Mouse (Mus musculus) T-helper 2 cell (primary cell): ENCODE results near the gene Gm10300.

Source experiments
- in situ Hi-C: fragments of 300-600 bp; cut with MboI, MseI; formaldehyde crosslinking; loops from one replicate; pipeline ENCODE4 v1.15.1; 2025; ENCODE audit warnings: high pct_unique_total_duplicates

Gm10300 gene

DNA sequence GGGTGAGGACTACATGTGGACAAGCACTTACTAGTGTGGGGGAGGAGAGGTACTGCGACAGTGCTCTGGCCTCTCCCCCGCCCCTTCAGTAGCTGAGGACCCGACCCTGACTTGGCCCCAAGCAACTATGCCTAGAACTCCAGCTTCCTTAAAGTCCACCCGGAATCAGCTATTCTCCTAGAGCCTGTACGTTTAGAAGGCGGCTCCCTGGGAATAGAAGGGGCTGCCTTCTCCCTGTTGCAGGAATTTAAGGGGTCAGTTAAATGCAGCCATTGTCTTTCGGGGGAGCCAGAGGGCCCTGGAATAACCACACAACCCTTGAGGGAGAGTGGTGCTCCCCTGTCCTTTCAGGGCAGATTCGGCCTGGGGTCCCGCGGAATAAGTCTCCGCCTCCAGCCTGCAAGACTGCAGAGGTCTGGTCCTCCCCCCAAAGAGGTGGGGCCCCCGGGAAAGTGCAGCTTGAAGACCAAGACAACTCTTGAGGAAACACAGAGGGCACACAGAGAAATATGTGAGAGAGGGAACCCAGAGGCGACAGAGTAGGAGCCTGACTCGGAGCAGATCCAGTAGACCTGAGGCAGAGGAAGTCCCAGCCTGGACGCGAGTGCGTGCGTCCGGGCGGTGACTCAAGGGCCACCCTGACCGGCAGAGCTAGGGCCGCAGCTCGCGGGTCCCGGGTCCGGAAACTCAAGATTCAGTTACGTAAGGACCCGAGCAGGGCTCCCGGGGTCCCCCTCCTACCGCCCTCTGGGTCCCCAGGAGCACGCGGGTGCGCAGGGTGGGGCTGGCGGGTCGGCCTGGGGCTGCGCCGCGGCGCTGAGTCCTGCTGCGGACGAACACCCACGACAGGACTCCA, at the start of gene Gm10300:
TSS of gene Gm10300 (plus strand) at position 621 of the 856 bp plus-strand sequence.
- in situ Hi-C loops, result no loop called here

GRCm38 (mm10) chr4:132025264-132025663, 49.2 kb upstream of the Gm10300 start:
- in situ Hi-C loops, result loop anchor here (25.0 kb wide), 1 partner anchor 1113 kb away; the partner anchor contains the start of gene Laptm5

GRCm38 (mm10) chr4:132025738-132026527, 48.6 kb upstream of the Gm10300 start:
- in situ Hi-C loops, result loop anchor here (25.0 kb wide), 1 partner anchor 1114 kb away; the partner anchor contains the start of gene Laptm5

GRCm38 (mm10) chr4:132027167-132027566, 47.3 kb upstream of the Gm10300 start:
- in situ Hi-C loops, result loop anchor here (25.0 kb wide), 1 partner anchor 1115 kb away; the partner anchor contains the start of gene Laptm5

GRCm38 (mm10) chr4:132027806-132028205, 46.7 kb upstream of the Gm10300 start:
- in situ Hi-C loops, result loop anchor here (25.0 kb wide), 1 partner anchor 1116 kb away; the partner anchor contains the start of gene Laptm5

- in situ Hi-C loops, result loop anchor here (25.0 kb wide), 1 partner anchor 1118 kb away; the partner anchor contains the start of gene Laptm5
Measured at GRCm38 (mm10) chr4:132029851-132030741, 44.4 kb upstream of the Gm10300 start.

DNA sequence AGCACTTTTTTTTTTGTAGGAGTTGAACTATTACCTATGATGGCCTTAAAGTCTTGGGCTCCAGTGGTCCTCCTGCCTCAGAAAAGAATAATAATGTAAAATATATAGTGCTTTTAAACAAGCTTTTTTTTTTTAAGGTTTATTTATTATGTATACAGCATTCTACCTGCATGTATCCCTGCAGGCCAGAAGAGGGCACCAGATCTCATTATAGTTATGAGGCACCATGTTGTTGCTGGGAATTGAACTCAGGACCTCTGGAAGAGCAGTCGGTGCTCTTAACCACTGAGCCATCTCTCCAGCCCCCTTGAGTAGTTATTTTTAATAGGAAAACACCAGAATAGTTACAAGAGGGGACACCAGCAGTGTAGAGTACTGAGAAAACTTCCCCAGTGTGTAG, 41.3 kb upstream of the Gm10300 start:
- in situ Hi-C loops, result loop anchor here (25.0 kb wide), 1 partner anchor 1121 kb away; the partner anchor contains the start of gene Laptm5

DNA sequence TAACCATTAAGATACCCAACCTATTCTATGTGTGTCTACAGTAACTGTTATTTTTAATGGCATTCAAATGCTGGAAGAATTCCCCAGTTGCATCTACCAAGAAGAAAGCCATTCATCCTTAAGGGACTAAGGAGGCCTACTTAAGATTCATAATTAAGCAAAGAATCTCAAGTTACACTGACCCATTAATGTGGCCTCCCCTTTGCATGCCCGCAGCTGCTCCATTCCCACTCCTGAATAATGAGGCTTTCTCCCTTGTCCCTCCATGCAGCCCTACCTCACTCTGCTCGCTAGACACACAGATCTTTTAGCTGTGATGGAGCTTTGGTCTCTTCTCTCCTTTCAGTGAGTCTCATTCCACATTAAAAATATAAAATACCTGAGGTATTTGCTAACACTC, 40.3 kb upstream of the Gm10300 start:
- in situ Hi-C loops, result loop anchor here (25.0 kb wide), 1 partner anchor 1122 kb away; the partner anchor contains the start of gene Laptm5

- in situ Hi-C loops, result loop anchor here (25.0 kb wide), 1 partner anchor 1125 kb away; the partner anchor contains the start of gene Laptm5
Measured at GRCm38 (mm10) chr4:132037137-132037536, 37.4 kb upstream of the Gm10300 start.

DNA sequence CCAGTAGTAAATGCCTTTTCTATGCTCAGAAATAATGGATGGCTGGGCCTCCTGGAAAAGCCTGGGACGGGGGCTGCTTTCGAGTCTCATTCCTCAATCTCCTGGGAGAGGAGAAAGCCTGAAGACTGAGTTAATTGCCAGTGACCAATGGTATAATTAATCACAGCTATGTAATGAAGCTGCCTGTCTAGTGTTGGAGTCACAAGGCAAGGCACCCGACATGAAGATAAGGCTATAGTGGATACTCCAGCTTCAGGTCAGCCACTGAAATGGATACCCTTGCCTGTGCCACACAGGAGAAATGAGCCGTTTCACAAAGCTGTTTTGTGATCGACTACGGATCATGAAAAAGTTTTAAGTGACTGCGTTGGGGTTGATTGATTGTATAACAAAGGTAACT, 36.5 kb upstream of the Gm10300 start:
- in situ Hi-C loops, result loop anchor here (25.0 kb wide), 1 partner anchor 1126 kb away; the partner anchor contains the start of gene Laptm5

- in situ Hi-C loops, result loop anchor here (25.0 kb wide), 1 partner anchor 1127 kb away; the partner anchor contains the start of gene Laptm5
Measured at GRCm38 (mm10) chr4:132038809-132039208, 35.7 kb upstream of the Gm10300 start.

- in situ Hi-C loops, result loop anchor here (25.0 kb wide), 1 partner anchor 1127 kb away; the partner anchor contains the start of gene Laptm5
Measured at GRCm38 (mm10) chr4:132039521-132039920, 35.0 kb upstream of the Gm10300 start.

DNA sequence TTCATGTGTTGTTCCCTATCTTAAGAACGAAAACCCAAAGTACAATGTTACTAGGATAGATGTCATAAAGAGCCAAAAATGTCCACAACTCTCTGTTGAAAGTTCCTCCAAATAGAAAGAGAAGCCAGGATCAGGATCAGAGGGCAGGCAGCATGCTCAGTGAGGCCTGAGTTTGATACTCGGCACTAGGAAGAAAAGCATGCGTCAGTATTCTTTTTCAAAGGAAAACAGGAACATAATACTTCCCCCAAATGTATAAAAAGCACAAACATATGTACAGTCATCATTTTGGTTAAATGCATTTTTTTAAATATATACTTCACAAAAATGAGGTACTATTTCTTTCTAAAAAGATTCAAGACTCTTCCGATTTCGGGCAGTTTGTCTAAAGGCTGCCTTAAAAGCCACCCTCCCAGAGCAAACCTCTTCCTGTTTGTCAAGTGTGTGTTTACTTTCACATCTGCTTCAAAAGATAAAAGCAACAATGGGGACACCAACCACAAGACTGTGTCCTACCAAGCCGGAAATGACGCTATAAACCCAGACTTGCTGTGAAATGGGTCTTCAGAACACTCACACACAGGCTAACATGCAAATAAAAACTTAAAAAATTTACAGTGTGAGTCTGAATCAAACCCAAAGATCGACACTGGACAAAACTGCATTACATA, 34.4 kb upstream of the Gm10300 start:
- in situ Hi-C loops, result loop anchor here (25.0 kb wide), 1 partner anchor 1128 kb away; the partner anchor contains the start of gene Laptm5

- in situ Hi-C loops, result loop anchor here (25.0 kb wide), 1 partner anchor 1129 kb away; the partner anchor contains the start of gene Laptm5
Measured at GRCm38 (mm10) chr4:132041471-132042332, 32.8 kb upstream of the Gm10300 start.

DNA sequence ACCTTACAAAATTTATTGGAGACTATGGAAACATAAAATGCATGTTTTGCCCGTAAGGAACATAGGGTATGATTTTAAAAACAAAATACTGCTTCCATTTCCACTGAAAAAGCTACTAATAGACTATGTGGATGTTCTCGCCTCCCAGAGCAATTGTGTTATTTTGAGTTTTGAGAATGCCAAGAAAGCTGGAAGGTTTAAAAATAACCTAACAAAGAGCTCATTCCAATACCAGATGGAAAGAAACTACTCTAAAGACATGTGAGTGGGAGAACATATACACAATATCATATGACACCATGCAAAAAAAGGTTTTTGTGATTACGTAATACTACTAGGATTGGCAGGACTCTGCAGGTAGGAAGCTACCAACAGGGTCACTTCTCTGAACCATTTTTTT, 30.8 kb upstream of the Gm10300 start:
- in situ Hi-C loops, result loop anchor here (25.0 kb wide), 1 partner anchor 1131 kb away; the partner anchor contains the start of gene Laptm5

- in situ Hi-C loops, result loop anchor here (25.0 kb wide), 1 partner anchor 1136 kb away; the partner anchor contains the start of gene Laptm5
Measured at GRCm38 (mm10) chr4:132048011-132048991, 26.2 kb upstream of the Gm10300 start.

DNA sequence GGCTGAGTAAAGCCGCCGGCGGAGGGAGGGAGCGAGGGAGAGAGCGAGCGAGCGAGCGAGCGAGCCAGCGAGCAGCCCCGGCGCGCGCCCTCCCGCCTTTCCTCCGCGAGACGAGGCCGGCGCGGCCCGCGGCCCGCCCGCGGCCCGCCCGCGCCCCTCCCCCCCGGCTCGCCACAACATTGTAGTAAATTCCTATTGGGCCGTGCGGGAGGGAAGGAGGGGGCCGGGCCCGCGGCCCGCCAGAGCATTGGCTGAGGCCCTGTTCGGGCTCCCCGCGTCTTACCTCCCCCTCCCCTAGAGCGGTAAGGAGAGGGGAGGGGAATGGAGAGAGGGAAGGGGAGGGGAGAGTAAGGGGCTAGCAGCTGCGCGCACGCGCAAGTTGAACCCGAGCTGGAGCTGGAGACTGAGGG, 25.5 kb upstream of the Gm10300 start:
- in situ Hi-C loops, result loop anchor here (25.0 kb wide), 1 partner anchor 1137 kb away; the partner anchor contains the start of gene Laptm5
